Mouse (Mus musculus): Measurements from ENCODE around the gene Ube2z.
"Not testable (repeated sequence)": the region's sequence is repeated elsewhere in the genome, so short reads cannot be mapped to it uniquely, and the experiment has no call there.

Gene Ube2z

GRCm38 (mm10) chr11:96065215-96065911 is at the start of gene Ube2z:
Gene Ube2z (minus strand): TSS chr11:96065388.
- peak; percentile 97 for DNase-seq (ENCODE audit: low spot score)

- DNase-seq (ENCODE audit: low spot score), result no peak
These were observed 48.9 kb upstream of the Ube2z start for GRCm38 (mm10) chr11:96114077-96114476.

DNA sequence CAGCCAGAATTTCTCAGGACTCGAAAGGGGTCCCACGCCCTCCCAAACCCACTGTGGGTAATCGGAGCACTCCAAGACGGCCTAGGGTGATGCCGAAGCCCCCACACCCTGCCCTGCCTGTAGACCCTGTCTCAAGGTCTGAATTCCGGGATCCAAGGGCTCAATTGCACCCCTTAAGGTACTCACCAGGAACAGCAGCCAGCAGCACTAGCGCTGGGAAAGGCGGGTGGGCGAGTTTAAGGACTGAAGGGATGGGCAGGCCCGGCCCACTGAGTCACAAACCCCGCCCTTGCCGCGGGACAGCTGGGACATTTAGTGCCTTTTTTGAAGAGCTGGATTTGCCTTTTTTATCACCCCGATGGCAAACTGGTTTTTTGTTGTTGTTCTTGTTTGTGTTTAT is 46.6 kb upstream of the Ube2z start, which contains the start of gene Calcoco2:
TSS of gene Calcoco2 (minus strand) at position 214 of the 400 bp plus-strand sequence.
- DNase-seq (ENCODE audit: low spot score), result no peak

- not testable (repeated sequence) for DNase-seq (ENCODE audit: low spot score)
These were observed 45.8 kb upstream of the Ube2z start for GRCm38 (mm10) chr11:96110950-96111349.

- DNase-seq (ENCODE audit: low spot score), result no peak
These were observed 43.2 kb upstream of the Ube2z start for GRCm38 (mm10) chr11:96108376-96108775.

DNA sequence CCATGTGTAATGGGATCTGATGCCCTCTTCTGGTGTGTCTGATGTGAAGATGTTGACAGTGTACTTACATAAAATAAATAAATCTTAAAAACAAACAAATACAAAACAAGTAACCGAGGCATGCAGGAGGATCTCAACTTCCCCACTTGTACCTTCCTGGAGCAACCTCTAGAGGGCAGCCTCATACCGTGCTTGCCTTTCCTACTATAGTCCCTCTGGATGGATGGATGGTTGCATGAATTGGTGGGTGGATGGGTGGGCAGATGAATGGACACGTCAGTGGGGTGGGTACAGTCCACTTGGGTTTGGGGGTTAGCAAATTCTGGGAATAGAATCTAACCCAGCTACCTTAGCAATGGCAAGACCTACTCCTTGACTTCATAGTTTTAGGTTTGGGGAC is 28.2 kb upstream of the Ube2z start:
- peak; percentile 83 for DNase-seq (ENCODE audit: low spot score)

- no peak for DNase-seq (ENCODE audit: low spot score)
These were observed 27.6 kb upstream of the Ube2z start for GRCm38 (mm10) chr11:96092674-96093291.

GRCm38 (mm10) chr11:96091073-96091472 is 25.9 kb upstream of the Ube2z start:
- peak; percentile 60 for DNase-seq (ENCODE audit: low spot score)

- DNase-seq (ENCODE audit: low spot score), result no peak
These were observed 22.8 kb upstream of the Ube2z start for GRCm38 (mm10) chr11:96087981-96088380.

DNA sequence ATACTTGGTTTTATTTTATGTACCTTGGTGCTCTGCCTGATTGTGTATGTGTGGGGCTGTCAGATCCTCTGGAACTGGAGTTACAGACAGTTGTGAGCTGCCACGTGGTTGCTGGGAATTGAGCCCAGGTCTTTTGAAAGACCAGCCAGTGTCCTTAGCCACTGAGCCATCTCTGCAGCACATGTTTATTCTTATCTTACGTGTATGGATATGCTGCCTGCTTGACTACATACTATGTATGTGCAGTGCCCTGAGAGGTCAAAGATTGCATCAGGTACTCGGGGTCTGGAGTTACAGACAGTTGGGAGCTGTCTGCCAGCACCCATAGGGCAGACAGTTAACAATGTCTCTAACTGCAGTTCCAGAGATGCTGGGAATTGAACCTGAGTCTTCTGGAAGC is 17.5 kb upstream of the Ube2z start:
- no peak for DNase-seq (ENCODE audit: low spot score)

DNA sequence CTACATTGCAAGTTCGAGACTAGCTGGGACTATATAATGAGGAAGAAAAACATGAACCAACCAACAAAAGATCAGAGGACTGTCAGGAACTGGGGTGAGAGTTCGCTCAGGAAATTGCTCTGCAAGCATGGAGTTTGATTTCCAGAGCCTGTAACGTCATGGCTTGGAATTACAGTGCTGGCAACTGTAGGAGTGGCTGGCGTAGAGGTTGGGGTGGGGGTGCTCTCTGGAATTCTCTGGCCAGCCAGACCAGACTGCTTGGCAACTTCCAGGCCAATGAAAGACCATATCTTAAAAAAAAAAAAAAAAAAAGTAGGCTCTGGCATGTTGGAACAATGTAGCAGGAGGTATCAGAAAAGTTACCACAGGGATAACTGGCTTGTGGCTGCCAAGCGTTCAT is 15.5 kb upstream of the Ube2z start:
- DNase-seq (ENCODE audit: low spot score), result no peak

DNA sequence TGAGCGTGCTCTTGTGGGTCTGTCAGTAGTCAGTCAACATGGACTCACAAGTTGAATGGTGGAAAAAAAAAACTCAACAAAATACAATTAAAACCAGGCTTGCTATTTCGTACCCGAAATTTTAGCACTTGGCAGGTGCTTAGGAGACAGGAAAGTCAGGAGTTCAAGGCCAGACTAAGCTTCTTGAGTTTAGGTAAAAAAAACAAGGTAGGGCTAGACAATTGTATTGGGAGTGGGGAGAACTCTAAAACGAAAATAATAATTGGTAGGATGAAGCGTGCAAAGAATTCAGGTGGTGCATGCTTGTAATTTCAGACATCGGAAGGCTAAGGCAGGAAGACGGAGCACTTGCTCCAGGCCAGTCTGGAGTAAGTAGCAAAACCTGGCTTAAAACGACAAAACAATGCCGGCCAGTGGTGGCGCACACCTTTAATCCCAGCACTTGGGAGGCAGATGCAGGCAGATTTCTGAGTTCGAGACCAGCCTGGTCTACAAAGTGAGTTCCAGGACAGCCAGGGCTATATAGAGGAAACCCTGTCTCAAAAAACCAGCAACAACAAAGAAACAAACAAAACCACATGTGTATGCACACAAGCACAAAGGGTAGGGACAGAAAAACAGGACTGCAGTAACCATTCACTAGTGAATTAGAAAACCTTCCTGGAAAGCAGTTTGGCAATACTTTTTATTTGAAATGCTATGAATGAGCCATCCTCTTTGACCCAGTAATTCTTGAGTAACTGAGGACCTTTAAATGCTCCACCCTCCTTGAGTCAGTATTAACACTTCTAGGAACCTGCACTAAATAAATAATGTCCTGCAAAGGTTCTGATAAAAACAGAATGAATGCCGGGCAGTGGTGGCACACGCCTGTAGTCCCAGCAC is 11.3 kb upstream of the Ube2z start:
- DNase-seq (ENCODE audit: low spot score), result no peak

DNA sequence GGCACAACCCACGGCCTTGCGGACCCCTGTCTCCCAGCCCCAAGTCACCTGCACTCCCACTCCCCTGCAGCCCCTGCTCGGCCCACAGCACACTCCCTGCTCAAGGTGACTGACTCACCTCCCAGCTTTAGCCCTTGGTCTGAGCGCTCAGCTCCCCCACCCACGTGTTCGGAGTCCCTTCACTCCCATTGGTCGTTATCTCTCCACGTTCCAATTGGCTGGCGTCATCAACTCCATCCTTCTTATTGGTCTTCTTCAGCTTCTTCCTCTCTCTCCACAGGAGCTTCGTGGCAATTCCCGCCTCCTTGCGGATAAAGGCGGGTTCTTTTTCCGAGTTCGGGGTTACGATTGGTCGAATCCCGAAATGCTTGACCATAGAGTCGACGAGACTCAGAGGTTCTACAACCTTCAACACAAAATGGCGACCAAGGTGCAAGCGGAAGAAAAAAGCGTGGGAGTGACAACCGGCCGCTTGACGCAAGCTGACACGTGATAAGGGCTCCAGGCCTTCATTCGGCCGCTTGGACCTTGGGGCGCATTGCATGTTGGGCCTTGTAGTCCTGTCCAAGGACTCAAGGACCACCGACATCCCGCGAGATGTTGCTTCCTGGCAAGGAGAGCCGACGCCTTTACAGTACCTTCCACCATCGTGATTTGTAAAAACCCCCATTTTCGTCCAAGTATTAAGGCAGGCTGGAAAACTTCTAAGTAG is 10.5 kb upstream of the Ube2z start, which contains the start of gene Atp5g1:
TSS of gene Atp5g1 (minus strand) at position 162 of the 712 bp plus-strand sequence.
- DNase-seq (ENCODE audit: low spot score), result peak; percentile 99

DNA sequence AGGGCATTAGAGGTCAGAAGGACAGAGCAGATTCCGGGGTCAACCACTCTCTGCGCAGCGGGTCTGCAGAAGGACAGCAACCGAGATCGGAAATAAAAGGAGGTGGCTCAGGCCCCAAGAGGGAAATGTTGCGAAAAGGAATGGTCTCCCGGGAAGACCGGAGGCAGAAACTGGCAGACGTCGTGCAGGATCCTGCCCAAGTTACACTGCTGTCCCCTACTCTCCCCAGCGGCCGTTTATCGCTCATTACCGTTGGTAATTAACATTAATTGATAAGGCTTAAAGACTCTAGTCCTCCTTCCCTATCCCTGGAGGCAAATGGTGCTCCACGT is 10.0 kb upstream of the Ube2z start:
- DNase-seq (ENCODE audit: low spot score), result no peak

DNA sequence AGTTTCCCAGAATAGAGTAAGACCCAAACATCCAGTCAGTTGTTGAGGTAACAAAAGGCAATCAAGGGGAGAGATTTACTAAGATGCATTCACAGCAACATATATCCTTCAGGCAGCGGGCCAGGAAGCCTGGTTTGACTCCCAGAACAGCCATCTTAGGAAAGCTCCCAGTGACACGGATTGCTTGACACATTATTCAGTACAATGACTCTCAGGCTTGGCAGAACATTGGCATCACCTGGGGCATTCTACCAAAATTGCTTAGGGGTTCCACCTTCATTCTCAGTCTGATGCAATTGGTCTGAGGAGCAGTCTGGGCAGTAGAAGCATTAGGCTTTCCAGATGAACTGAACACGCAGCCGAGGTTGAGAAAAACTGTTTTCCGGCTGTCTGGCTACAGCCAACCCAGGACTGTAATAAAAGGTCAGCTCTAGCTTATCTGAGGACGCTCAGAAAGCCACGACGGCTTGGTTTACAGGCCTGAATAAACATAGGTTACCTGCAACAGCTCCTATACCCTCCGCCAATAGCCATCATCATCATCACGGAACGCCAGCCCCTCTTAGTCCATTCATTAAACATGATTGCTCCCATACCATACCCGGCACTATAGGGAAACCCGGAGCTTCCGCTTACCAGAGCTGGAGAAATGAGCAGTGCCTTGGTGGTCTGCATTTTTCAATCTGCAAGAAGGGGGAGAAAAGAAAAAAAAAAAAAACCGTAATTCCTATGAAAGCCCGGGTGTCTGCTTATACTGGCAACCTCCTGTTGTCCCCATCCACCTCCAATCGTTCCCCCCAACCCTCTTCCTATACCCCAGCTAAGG is 9.4 kb upstream of the Ube2z start:
- no peak for DNase-seq (ENCODE audit: low spot score)

GRCm38 (mm10) chr11:96073295-96073993 is 8.3 kb upstream of the Ube2z start:
- DNase-seq (ENCODE audit: low spot score), result no peak

DNA sequence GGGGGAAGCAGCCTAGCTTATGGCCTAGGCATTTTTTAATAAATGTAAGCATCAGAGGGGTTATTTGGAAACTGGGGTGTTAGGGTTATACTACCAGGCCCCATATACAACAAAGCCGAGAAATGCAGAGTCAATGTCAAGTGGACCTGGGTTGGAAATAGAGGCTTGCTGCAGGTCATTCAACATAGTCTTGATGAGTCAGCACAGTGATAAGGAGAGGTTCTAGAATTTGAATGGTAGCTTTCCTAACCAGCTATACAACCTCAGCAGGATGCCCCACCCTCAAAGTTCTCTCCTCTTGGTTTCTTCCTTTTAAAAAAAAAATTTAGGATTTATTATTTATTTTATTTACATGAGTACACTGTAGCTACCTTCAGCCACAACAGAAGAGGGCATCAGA is 5.8 kb upstream of the Ube2z start:
- no peak for DNase-seq (ENCODE audit: low spot score)

- no peak for DNase-seq (ENCODE audit: low spot score)
These were observed 5.2 kb upstream of the Ube2z start for GRCm38 (mm10) chr11:96070353-96070752.

DNA sequence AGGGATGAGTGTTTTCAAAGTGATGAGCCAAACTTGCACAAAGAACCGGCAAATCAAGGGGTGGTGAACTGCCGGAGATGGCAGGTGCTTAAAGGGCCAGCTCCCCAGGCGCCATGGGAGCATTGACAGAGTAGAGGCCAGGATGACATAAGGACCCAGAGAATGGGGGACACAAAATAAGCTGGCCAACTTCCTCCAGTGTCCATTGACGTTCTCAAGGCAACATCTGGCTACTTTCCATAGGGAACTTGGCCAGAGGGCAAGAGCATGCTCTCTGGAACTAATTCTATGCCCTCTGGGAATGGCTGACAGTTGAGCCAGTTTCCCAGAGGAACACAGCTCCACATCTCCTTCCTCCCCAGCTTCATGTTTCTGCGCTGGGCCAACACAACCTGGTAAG is 3.0 kb upstream of the Ube2z start:
- DNase-seq (ENCODE audit: low spot score), result no peak

GRCm38 (mm10) chr11:96064521-96065214 is 520 bp downstream of the Ube2z start:
- peak; percentile 53 for DNase-seq (ENCODE audit: low spot score)
